Mouse (Mus musculus): ENCODE measurements at regions not wholly inside any gene's neighbourhood (a gene's known extent, or its start where the extent isn't known, plus 50 kb on each side); places are given as distances from the start of the nearest gene placed in this dataset.

DNA sequence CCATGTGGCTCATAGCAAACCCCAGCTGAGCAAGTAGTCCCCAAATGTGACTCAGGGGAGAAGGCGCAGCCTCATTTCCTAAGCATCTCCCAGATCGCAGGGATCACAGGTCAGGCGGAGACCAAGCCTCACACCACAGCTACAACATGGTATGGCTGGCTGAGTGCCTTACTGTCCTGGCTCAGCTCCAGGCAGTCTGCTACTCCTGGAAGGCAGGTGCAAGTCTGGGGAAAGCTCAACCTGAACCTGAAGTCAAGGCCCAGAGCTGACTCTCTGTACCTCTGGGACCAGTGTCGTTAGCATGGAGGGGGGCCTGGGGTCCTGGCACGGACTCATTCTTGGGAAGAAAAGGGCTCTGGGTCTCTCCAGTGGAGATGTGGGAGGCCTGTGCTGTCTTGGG is 113.0 kb upstream of the A530016L24Rik start:
- TF ChIP-seq CTCF (IDR thresholded peaks at IDR 0.05; ENCODE audit: low read depth) (no peak), EP300 (IDR thresholded peaks at IDR 0.05; ENCODE audit: low read depth) (no peak)

Measured in heart, postnatal 0 days (tissue).